In genomic region chr1:175049121-175049520, GRCm38 (mm10) we compare ENCODE assay signal across 15 mouse cellular contexts.
"Had no signal": no experiment of that assay in that cellular context is flagged by ENCODE, and none has a peak within 500 bp of the region (broad histone marks: within the 10 kb centered on the region; RNA-seq: fewer than 3 reads in every experiment).

No protein-coding gene starts in this region.

- H3K27me3 ChIP-seq: lung, embryonic 15.5 days; megakaryocyte, embryonic 14.5 days; midbrain, embryonic 13.5 days; midbrain, embryonic 15.5 days; neural tube, embryonic 12.5 days; stomach, embryonic 15.5 days had no signal

- H3K27ac ChIP-seq: lung, embryonic 15.5 days; macrophage; midbrain, embryonic 13.5 days; midbrain, embryonic 15.5 days; neural tube, embryonic 12.5 days; stomach, embryonic 15.5 days had no signal

- H3K4me1 ChIP-seq: lung, embryonic 15.5 days; megakaryocyte, embryonic 14.5 days; midbrain, embryonic 13.5 days; midbrain, embryonic 15.5 days; neural tube, embryonic 12.5 days; stomach, embryonic 15.5 days had no signal

- DNase-seq: lung, adult 2 months; lung, postnatal 14 days; lung, postnatal 36 days; right cerebral cortex, postnatal 14 days; thymus, adult 18-20 months; thymus, postnatal 14 days; thymus, postnatal 36 days had no signal

- H3K4me3 ChIP-seq: lung, embryonic 15.5 days; megakaryocyte, embryonic 14.5 days; midbrain, embryonic 13.5 days; midbrain, embryonic 15.5 days; neural tube, embryonic 12.5 days; stomach, embryonic 15.5 days had no signal

- ATAC-seq: lung, postnatal 0 days; midbrain, embryonic 13.5 days; midbrain, embryonic 15.5 days had no signal
